ENCODE assay signal across 10 mouse cellular contexts in the genomic region with DNA sequence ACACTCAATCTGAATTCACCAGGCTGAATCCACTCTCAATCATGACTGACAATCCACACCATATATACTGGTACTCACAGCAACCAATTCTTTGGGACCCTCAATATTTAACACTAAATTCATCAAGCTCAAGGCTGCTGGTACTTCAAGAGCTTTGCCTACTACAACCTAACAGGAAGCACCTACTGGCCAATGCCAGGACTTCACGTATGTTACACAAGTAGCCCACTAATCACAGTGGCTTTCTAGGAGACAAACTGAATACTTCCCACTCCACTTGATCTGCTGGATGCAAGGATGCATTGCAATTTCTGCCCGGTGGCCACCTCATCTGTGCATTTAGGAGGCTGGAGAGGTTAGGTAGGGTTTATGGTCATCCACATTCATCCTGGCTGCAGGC. TPM values are rescaled to one million over a fixed set of nuclear protein-coding genes. Genes with fewer than 3 reads are reported as not detected.
A peak's percentile ranks its signal among the peaks of the same experiment; 100 is the strongest.
DNase-seq lines count a peak whose midpoint lies in the region; ATAC-seq and TF ChIP-seq lines count a peak whose summit lies in the region.
"Had no signal": no experiment of that assay in that cellular context is flagged by ENCODE, and none has a peak within 500 bp of the region (broad histone marks: within the 10 kb centered on the region; RNA-seq: fewer than 3 reads in every experiment).

No protein-coding gene starts in this region.

- no peak overlapping the region for H3K9ac ChIP-seq in hindbrain, embryonic 14.5 days

- DNase-seq in left cerebral cortex, adult 2 months (ENCODE audit: extremely low spot score in 1 of 2, low spot score in 2 of 2), result no peak
- DNase-seq in left cerebral cortex, adult 18-20 months (ENCODE audit: low spot score in 2 of 2), result no peak
- DNase-seq in adipocyte (ENCODE audit: low spot score), result peak; percentile 43
- no peak for DNase-seq in hindbrain, embryonic 14.5 days (ENCODE audit: low spot score)
- peak; percentile 33 for DNase-seq in naive thymus-derived CD4-positive, alpha-beta T cell, adult 2 months (ENCODE audit: low read depth)
- no peak for DNase-seq in adrenal gland, adult 18-20 months (ENCODE audit: low spot score in 2 of 2)
- no peak for DNase-seq in yolk sac, embryonic 10.5 days (ENCODE audit: low spot score)
- DNase-seq in Muller cell, postnatal 12 days (ENCODE audit: inconsistent ontology term), result no peak
- DNase-seq: cerebellum, adult 11 months; gastrocnemius, postnatal 14 days had no signal

- H3K4me1 ChIP-seq in hindbrain, embryonic 14.5 days (replicated peaks; ENCODE audit: control insufficient read depth, insufficient read depth, low read length), result peaks cover 31% of the 10 kb centered on the region

- peak; percentile 4; the same call in 1 of the 2 replicates for TF ChIP-seq CTCF in left cerebral cortex, adult 2 months (IDR thresholded peaks at IDR 0.05)

- peaks cover 24% of the 10 kb centered on the region for H3K36me3 ChIP-seq in hindbrain, embryonic 14.5 days (replicated peaks; ENCODE audit: control insufficient read depth, insufficient read depth)

- ATAC-seq in hindbrain, embryonic 14.5 days (ENCODE audit: low FRiP score), result no peak

- intact Hi-C loops in left cerebral cortex, adult 2 months (cut with DNase I), result no loop called here

- WGBS in hindbrain, embryonic 14.5 days, result 80% methylated on average over 2 of the region's 2 CpGs

- H3K4me2 ChIP-seq in hindbrain, embryonic 14.5 days (replicated peaks), result peak overlapping the region; percentile 63; the same call in 1 of the 2 replicates

- H3K9me3 ChIP-seq in hindbrain, embryonic 14.5 days (ENCODE audit: control insufficient read depth, low read length), result no peaks in the 10 kb centered on the region

- no peak overlapping the region for H3K4me3 ChIP-seq in left cerebral cortex, adult 2 months
- H3K4me3 ChIP-seq in hindbrain, embryonic 14.5 days (replicated peaks; ENCODE audit: low read length), result no peak overlapping the region

- H3K27ac ChIP-seq in left cerebral cortex, adult 2 months, result no peak overlapping the region
- H3K27ac ChIP-seq in hindbrain, embryonic 14.5 days, result no peak overlapping the region

- H3K27me3 ChIP-seq in hindbrain, embryonic 14.5 days (ENCODE audit: control insufficient read depth, insufficient read depth, low read length), result no peaks in the 10 kb centered on the region

RNA-seq across cellular contexts. Expression of a gene that starts 3.0 kb away (rescaled TPM):
- total RNA-seq in left cerebral cortex, adult 2 months (2021), result 10 to 100 TPM; 54.7 to 58.1 TPM
- 10 to 100 TPM; 55.9 to 63.5 TPM for total RNA-seq in left cerebral cortex, adult 18-20 months (2021)
- polyA plus RNA-seq in hindbrain, embryonic 14.5 days (2014; fragmentation: Nextera tagmentation; extraction: Ambion mirVana), result 149 and 168 TPM in 2 replicates
- 10 to 100 TPM; 83.4 to 86.3 TPM for total RNA-seq in adrenal gland, adult 18-20 months (2021)

RNA-seq across cellular contexts. Expression of a gene that starts 20.5 kb away (rescaled TPM):
- total RNA-seq in left cerebral cortex, adult 2 months (2021), result 1 to 10 TPM; 5.4 to 6.1 TPM
- total RNA-seq in left cerebral cortex, adult 18-20 months (2021), result 1 to 10 TPM; 5.2 to 6.2 TPM
- polyA plus RNA-seq in hindbrain, embryonic 14.5 days (2014; fragmentation: Nextera tagmentation; extraction: Ambion mirVana), result 13.6 and 13.7 TPM in 2 replicates
- 1 to 10 TPM in 1 of 2 experiments, under 1 TPM in 1; 0.77 to 1.7 TPM for total RNA-seq in adrenal gland, adult 18-20 months (2021)

RNA-seq across cellular contexts. Expression of a gene that starts 25.3 kb away (rescaled TPM):
- 10 to 100 TPM; 22.1 to 24.0 TPM for total RNA-seq in left cerebral cortex, adult 2 months (2021)
- 10 to 100 TPM; 21.0 to 21.3 TPM for total RNA-seq in left cerebral cortex, adult 18-20 months (2021)
- 15.7 and 18.6 TPM in 2 replicates for polyA plus RNA-seq in hindbrain, embryonic 14.5 days (2014; fragmentation: Nextera tagmentation; extraction: Ambion mirVana)
- total RNA-seq in adrenal gland, adult 18-20 months (2021), result 10 to 100 TPM in 1 of 2 experiments, 1 to 10 TPM in 1; 8.8 to 12.3 TPM

Comparison
In these comparisons a context has a peak if more than half of its experiments do, and no peak if none do; other contexts are left out.
1. DNase-seq: peak in adipocyte (single experiment) and naive thymus-derived CD4-positive, alpha-beta T cell, adult 2 months (single experiment); none in left cerebral cortex, adult 2 months (0 of 2), left cerebral cortex, adult 18-20 months (0 of 2), hindbrain, embryonic 14.5 days (single experiment), adrenal gland, adult 18-20 months (0 of 2), yolk sac, embryonic 10.5 days (single experiment) and Muller cell, postnatal 12 days (single experiment).